Mouse (Mus musculus) neural tube, embryonic 12.5 days (tissue): ENCODE measurements around the gene Klk13. TPM values are rescaled to one million over a fixed set of nuclear protein-coding genes. Genes with fewer than 3 reads are reported as not detected.
"Not testable (repeated sequence)": the region's sequence is repeated elsewhere in the genome, so short reads cannot be mapped to it uniquely, and the experiment has no call there.

Experiments used
- ATAC-seq: fragments of 200-750 bp; cut with Nextera tagmentation; 2 replicates; pipeline ENCODE4 v1.8.0; 2017; ENCODE audit warnings: low read depth, mild to moderate bottlenecking, moderate TSS enrichment, moderate library complexity; ENCODE audit not compliant: low FRiP score
- H3K27ac ChIP-seq: fragments of 300-500 bp; sonication (generic); 2 replicates; pipeline ENCODE4 v1.5.1; 2016
- H3K27me3 ChIP-seq: fragments of 300-500 bp; sonication (generic); replicated peaks from 2 replicates; pipeline ENCODE4 v1.6.1; 2016; ENCODE audit warnings: mild to moderate bottlenecking
- H3K36me3 ChIP-seq: fragments of 300-500 bp; sonication (generic); 2 replicates; pipeline ENCODE4 v1.6.1; 2016; ENCODE audit warnings: mild to moderate bottlenecking
- H3K4me1 ChIP-seq: fragments of 300-500 bp; sonication (generic); 2 replicates; pipeline ENCODE4 v1.6.1; 2016
- H3K4me2 ChIP-seq: fragments of 300-500 bp; sonication (generic); replicated peaks from 2 replicates; pipeline ENCODE4 v1.6.1; 2016; ENCODE audit warnings: mild to moderate bottlenecking
- H3K4me3 ChIP-seq: fragments of 300-500 bp; sonication (generic); 2 replicates; pipeline ENCODE4 v1.5.1; 2016
- H3K9ac ChIP-seq: fragments of 300-500 bp; sonication (generic); 2 replicates; pipeline ENCODE4 v1.6.1; 2016; ENCODE audit warnings: mild to moderate bottlenecking
- H3K9me3 ChIP-seq: fragments of 300-500 bp; sonication (generic); 2 replicates; pipeline ENCODE4 v1.6.1; 2016; ENCODE audit warnings: mild to moderate bottlenecking
- WGBS: fragments of 180-500 bp; shearing (Covaris S2); methylation state at CpG from one replicate; pipeline ENCODE4 v1.1.7; 2016; 5-methylcytosine and 5-hydroxymethylcytosine counted together
- polyA plus RNA-seq: library from polyadenylated mRNA; unstranded; fragments of >200 nt; fragmentation: Nextera tagmentation; extraction: Ambion mirVana; gene quantifications from 2 replicates; pipeline ENCODE4 v1.2.1, GENCODE M21; 2016

The Klk13 gene
- polyA plus RNA-seq, result 0.10 TPM in 1 of 2 replicates, not detected in the other

GRCm38 (mm10) chr7:43712267-43712666, at the start of gene Klk13:
Gene Klk13, plus strand, starts transcription at chr7:43712567.
- Histone ChIP-seq H3K4me1 (peaks cover 3% of the 10 kb centered on the region; the same call in 1 of the 2 replicates), H3K4me2 (peak within 1 kb of the TSS; percentile 34), H3K4me3 (no peak within 1 kb of the TSS), H3K27me3 (no peaks in the 10 kb centered on the region), H3K9ac (no peak within 1 kb of the TSS), H3K27ac (no peak within 1 kb of the TSS), H3K36me3 (no peaks in the 10 kb centered on the region), H3K9me3 (no peaks in the 10 kb centered on the region)
- no peak for ATAC-seq
- 62% methylated on average over 4 of the region's 4 CpGs for WGBS

DNA sequence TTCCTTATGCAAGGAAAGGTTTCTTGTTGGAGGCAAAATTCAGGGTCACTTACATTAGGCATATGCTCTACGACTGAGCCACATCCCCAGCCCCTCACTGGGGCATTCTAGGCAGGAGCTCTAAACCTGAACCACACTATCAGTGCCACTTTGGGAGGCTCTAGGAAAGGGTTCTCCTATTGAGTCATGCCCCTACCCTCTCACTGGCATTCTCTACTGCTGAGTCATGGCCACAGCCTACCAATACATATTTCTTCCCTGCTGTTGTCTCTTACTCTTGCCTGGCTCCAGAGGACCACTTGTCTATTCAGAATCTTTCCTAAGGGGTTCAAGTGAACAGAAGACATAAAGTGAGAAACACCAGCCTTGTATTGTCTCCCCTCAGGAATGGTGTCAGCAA, 49.6 kb upstream of the Klk13 start:
- no peaks in the 10 kb centered on the region for H3K4me1 ChIP-seq
- H3K9ac ChIP-seq, result no peak overlapping the region
- H3K36me3 ChIP-seq, result no peaks in the 10 kb centered on the region
- H3K4me3 ChIP-seq, result no peak overlapping the region
- no peak overlapping the region for H3K27ac ChIP-seq
- H3K4me2 ChIP-seq, result no peak overlapping the region
- H3K9me3 ChIP-seq, result no peaks in the 10 kb centered on the region
- H3K27me3 ChIP-seq, result no peaks in the 10 kb centered on the region
- ATAC-seq, result no peak
- WGBS, result 91% methylated on average over 1 of the region's 1 CpGs

DNA sequence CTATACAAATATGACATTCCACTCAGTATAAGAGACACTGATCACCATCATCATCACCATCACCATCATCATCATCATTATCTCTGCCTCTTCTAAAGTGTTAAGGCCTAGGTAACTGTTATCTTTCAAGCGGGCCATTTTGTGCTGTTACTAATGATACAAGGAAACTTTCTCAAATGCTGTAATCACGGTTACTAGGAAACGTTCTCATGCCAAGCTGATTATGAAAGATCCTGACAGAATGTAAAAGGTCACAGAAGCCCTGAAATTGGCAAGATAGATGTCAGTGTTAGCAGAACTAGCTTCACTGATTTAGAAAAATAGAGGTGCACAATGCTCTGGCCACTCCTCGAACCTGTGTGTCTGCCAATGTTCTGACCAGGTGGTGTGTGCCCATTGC, 45.1 kb upstream of the Klk13 start:
- H3K4me2 ChIP-seq, ATAC-seq, H3K9me3 ChIP-seq, H3K4me3 ChIP-seq, H3K27ac ChIP-seq, H3K9ac ChIP-seq, H3K36me3 ChIP-seq, H3K27me3 ChIP-seq, H3K4me1 ChIP-seq: not testable (repeated sequence)
- 86% methylated on average over 4 of the region's 4 CpGs for WGBS

DNA sequence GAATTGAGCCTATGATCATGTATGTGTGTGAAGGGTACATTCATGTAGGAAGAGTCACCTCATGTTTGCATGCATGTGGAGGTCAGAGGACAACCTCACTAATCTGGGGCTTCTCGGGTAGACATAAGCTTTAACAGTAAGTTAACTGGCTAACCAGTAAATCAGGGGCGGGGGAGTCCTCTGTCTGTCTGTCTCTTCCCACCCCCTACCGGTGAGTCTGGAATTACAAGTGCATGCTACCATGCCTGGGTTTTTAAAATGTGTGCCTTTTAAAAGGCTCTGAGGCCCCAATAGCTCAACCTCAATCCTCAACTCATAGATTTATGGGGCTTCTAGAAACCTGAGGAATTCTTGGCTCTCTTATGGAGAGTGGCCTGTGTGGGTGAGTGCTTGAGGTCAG, 43.8 kb upstream of the Klk13 start:
- Histone ChIP-seq H3K27me3 (no peaks in the 10 kb centered on the region), H3K36me3 (no peaks in the 10 kb centered on the region), H3K4me3 (no peak overlapping the region), H3K9ac (no peak overlapping the region), H3K4me2 (no peak overlapping the region), H3K4me1 (peaks cover 8% of the 10 kb centered on the region), H3K27ac (no peak overlapping the region), H3K9me3 (no peaks in the 10 kb centered on the region)
- no peak for ATAC-seq
- 17% methylated on average over 3 of the region's 3 CpGs for WGBS

DNA sequence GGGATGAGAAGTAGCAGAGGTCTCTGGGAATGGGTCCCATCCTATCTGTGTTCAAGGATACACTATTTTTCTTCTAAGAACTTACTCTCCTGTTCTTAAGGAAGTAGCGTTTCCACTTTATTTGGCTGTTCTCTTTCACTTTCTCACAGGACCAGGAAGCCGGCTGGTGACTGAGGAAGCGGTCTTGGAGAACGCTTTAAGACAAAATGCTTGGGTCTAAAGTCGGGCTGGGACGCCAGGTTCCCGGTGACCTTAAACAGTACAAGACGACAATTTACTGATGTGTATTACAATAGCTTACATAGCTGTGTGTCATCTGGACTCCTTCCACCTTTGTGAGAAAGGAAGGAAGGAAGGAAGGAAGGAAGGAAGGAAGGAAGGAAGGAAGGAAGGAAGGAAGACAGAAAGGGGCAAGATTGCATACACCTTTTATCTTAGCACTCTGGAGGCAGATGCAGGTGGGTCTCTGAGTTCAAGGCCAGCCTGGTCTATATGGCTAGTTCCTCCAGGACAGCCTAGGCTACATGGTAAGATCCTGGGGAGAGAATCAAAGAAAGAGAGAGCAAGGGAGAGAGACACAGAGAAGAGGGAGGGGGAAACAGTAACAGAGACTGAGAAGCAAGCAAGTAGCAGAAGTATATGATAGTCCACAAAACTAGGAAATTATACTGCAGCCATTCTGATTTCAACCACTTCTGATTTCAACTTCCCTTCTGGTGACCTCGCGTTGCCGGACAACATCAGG, 41.1 kb upstream of the Klk13 start:
- no peaks in the 10 kb centered on the region for H3K9me3 ChIP-seq
- ATAC-seq, result peak; percentile 39
- 0 out of 2 replicates have a peak overlapping the region, but pooled peaks have one; percentile 5 for H3K9ac ChIP-seq
- WGBS, result 68% methylated on average over 11 of the region's 11 CpGs
- H3K27ac ChIP-seq, result no peak overlapping the region
- H3K4me3 ChIP-seq, result peak overlapping the region; percentile 61; the same call in 1 of the 2 replicates
- H3K4me1 ChIP-seq, result peaks cover 8% of the 10 kb centered on the region
- no peaks in the 10 kb centered on the region for H3K27me3 ChIP-seq
- peak overlapping the region; percentile 75 for H3K4me2 ChIP-seq
- peaks cover 17% of the 10 kb centered on the region for H3K36me3 ChIP-seq

GRCm38 (mm10) chr7:43671809-43672580, 40.4 kb upstream of the Klk13 start, which contains the start of gene Ctu1:
Gene Ctu1, plus strand, starts transcription at chr7:43672016.
- Histone ChIP-seq H3K4me1 (peaks cover 8% of the 10 kb centered on the region), H3K4me3 (peak within 1 kb of the TSS; percentile 61), H3K27me3 (no peaks in the 10 kb centered on the region), H3K4me2 (peak within 1 kb of the TSS; percentile 75), H3K9me3 (no peaks in the 10 kb centered on the region; the same call in 1 of the 2 replicates), H3K36me3 (peaks cover 25% of the 10 kb centered on the region), H3K27ac (no peak within 1 kb of the TSS), H3K9ac (peak within 1 kb of the TSS; percentile 67)
- under 1% methylated on average over 26 of the region's 26 CpGs for WGBS
- peak; percentile 93 for ATAC-seq

DNA sequence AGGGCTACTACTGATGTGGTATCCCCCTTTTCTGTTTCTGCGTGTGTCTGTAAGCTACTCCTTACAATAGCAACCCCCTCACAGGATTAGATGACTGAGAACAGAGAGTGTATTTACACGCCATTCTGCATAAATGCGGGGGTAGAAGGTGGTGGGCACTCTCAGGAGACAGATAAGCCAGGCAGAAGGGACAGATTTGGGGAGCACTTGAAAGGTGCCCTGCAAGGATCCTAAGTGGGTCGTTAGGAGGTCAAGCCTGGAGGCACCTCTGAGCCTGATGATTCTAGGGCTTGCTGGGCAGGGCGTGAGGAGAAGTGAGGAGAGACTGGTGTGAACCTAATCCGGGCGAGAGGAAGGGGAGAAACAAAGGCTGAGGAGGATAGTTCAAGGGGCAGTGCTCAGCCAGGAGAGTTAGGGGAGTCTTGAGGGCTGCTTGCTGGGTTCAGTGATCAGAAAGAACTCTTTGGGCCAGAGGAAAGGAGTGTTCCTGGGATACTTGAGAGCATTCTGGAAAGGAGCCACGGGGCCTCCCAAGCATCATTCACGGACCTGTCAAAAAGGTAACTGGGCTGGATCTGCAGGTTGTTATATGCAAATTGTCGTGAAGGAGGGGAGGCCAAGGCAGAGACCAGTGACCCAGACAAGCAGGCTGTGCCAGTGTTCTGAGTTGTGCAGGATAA, 39.6 kb upstream of the Klk13 start:
- Histone ChIP-seq H3K9me3 (no peaks in the 10 kb centered on the region; the same call in 1 of the 2 replicates), H3K4me1 (peaks cover 8% of the 10 kb centered on the region), H3K9ac (peak overlapping the region; percentile 67), H3K4me2 (peak overlapping the region; percentile 75), H3K27me3 (no peaks in the 10 kb centered on the region), H3K36me3 (peaks cover 32% of the 10 kb centered on the region), H3K27ac (no peak overlapping the region), H3K4me3 (peak overlapping the region; percentile 61)
- ATAC-seq, result peak; percentile 31; the same call in 1 of the 2 replicates
- 18% methylated on average over 10 of the region's 10 CpGs for WGBS

- no peak for ATAC-seq
- H3K27ac ChIP-seq, result no peak overlapping the region
- H3K9me3 ChIP-seq, result no peaks in the 10 kb centered on the region; the same call in 1 of the 2 replicates
- H3K36me3 ChIP-seq, result peaks cover 39% of the 10 kb centered on the region
- 93% methylated on average over 32 of the region's 32 CpGs for WGBS
- no peak overlapping the region for H3K9ac ChIP-seq
- peaks cover 8% of the 10 kb centered on the region for H3K4me1 ChIP-seq
- no peak overlapping the region for H3K4me3 ChIP-seq
- no peak overlapping the region for H3K4me2 ChIP-seq
- no peaks in the 10 kb centered on the region for H3K27me3 ChIP-seq
Measured at GRCm38 (mm10) chr7:43675091-43675490, 37.3 kb upstream of the Klk13 start.

DNA sequence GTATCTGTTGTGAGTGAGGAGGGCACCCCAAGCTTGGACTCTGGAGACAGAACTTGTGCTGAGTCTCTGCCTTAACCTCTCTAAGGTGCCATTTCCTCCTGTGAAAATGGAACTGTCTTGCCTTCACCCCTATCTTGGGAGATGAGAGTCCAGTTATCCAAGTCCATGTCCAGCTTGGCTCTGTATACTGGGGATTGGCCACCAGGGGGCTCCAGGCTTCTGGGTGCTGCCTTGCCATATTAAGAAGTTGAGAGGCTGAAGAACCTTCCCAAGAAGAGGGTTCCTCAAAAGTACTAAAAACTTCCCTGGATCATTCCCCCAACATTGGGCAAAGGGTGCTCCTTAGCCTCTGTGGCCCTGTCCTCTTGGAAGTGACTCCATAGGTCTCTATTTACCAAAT, 33.9 kb upstream of the Klk13 start:
- H3K4me3 ChIP-seq, result no peak overlapping the region
- no peak overlapping the region for H3K4me2 ChIP-seq
- ATAC-seq, result no peak
- H3K9me3 ChIP-seq, result no peaks in the 10 kb centered on the region; the same call in 1 of the 2 replicates
- H3K36me3 ChIP-seq, result peaks cover 39% of the 10 kb centered on the region
- no peak overlapping the region for H3K27ac ChIP-seq
- no peak overlapping the region for H3K9ac ChIP-seq
- no peaks in the 10 kb centered on the region for H3K4me1 ChIP-seq
- no peaks in the 10 kb centered on the region for H3K27me3 ChIP-seq

- Histone ChIP-seq H3K4me3 (no peak overlapping the region), H3K36me3 (peaks cover 25% of the 10 kb centered on the region), H3K27me3 (no peaks in the 10 kb centered on the region), H3K4me2 (no peak overlapping the region), H3K9ac (no peak overlapping the region), H3K9me3 (no peaks in the 10 kb centered on the region; the same call in 1 of the 2 replicates), H3K4me1 (no peaks in the 10 kb centered on the region), H3K27ac (no peak overlapping the region)
- ATAC-seq, result 0 out of 2 replicates have a peak, but pooled peaks have one; percentile 19
- WGBS, result 20% methylated on average over 5 of the region's 5 CpGs
Measured at GRCm38 (mm10) chr7:43680960-43681359, 31.4 kb upstream of the Klk13 start.

GRCm38 (mm10) chr7:43682511-43682910, 29.9 kb upstream of the Klk13 start:
- not testable (repeated sequence) for ATAC-seq, H3K36me3 ChIP-seq, H3K27ac ChIP-seq, H3K4me1 ChIP-seq, H3K27me3 ChIP-seq, H3K9me3 ChIP-seq, H3K9ac ChIP-seq, H3K4me3 ChIP-seq, H3K4me2 ChIP-seq
- WGBS, result 22% methylated on average over 1 of the region's 1 CpGs

DNA sequence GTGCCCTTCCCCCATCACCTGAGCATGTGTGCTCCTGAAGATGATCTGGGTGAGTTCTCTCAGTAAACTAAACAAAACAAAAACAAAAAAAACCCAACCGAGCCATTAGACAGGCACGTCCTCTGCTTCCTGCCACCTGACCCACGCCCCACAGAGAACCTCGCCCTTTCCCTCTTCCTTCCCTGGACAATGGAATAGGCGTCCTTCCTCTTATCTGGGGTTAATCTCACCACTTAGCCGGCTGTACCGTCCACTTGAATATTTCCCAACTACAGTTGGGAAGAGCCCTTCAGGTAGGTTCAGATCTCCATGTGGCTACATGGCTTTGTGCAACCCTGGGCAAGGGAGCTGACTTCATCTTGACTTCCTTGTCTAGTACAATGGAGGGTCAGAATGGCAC, 27.3 kb upstream of the Klk13 start:
- ATAC-seq, result no peak
- Histone ChIP-seq H3K4me2 (no peak overlapping the region), H3K27me3 (no peaks in the 10 kb centered on the region), H3K27ac (no peak overlapping the region), H3K9me3 (no peaks in the 10 kb centered on the region), H3K4me3 (no peak overlapping the region), H3K4me1 (no peaks in the 10 kb centered on the region), H3K9ac (no peak overlapping the region), H3K36me3 (no peaks in the 10 kb centered on the region)
- WGBS, result 82% methylated on average over 7 of the region's 7 CpGs
